Mouse (Mus musculus) gastrocnemius, adult 18-20 months (tissue): ENCODE measurements around the gene Ccnt2. TPM values are rescaled to one million over a fixed set of nuclear protein-coding genes. Genes with fewer than 3 reads are reported as not detected.

Source experiments
- total RNA-seq, 2 experiments: library from RNA; stranded (reverse); gene quantifications; 2 replicates each; pipeline ENCODE4 v1.2.3; 2021

The Ccnt2 gene
- total RNA-seq, 2 experiments from 2014 or later, result 16.4 to 16.7 TPM

Other genes with a start within 250 kb of the Ccnt2 start
- not detected for gene Tmem163, start 94.6 kb upstream of the Ccnt2 start, total RNA-seq
- gene Acmsd, start 44.8 kb upstream of the Ccnt2 start, total RNA-seq, result not detected
- under 1 TPM in 1 of 2 experiments, not detected in 1; 0.05 TPM for gene Map3k19, start 80.9 kb downstream of the Ccnt2 start, total RNA-seq
- 10 to 100 TPM; 22.1 to 25.0 TPM for gene Rab3gap1, start 94.6 kb downstream of the Ccnt2 start, total RNA-seq